Mouse (Mus musculus) erythroblast, embryonic 14.5 days (primary cell): ENCODE data around the gene Gucy2f. TPM values are rescaled to one million over a fixed set of nuclear protein-coding genes. Genes with fewer than 3 reads are reported as not detected.

Experiments used
- H3K27me3 ChIP-seq: 2 replicates; pipeline ENCODE4 v1.6.1; 2012; ENCODE audit warnings: inconsistent platforms; ENCODE audit not compliant: control insufficient read depth
- H3K36me3 ChIP-seq: 2 replicates; pipeline ENCODE4 v1.6.1; 2012; ENCODE audit warnings: mild to moderate bottlenecking, inconsistent platforms; ENCODE audit not compliant: control insufficient read depth
- H3K4me1 ChIP-seq: 2 replicates; pipeline ENCODE4 v1.6.1; 2012; ENCODE audit warnings: inconsistent platforms; ENCODE audit not compliant: control insufficient read depth
- H3K4me3 ChIP-seq: replicated peaks from 2 replicates; pipeline ENCODE3; 2012; ENCODE audit warnings: moderate library complexity, mild to moderate bottlenecking, inconsistent platforms
- H3K9me3 ChIP-seq: 2 replicates; pipeline ENCODE4 v1.6.1; 2012; ENCODE audit warnings: low read length, inconsistent platforms, mixed read lengths; ENCODE audit not compliant: control insufficient read depth
- GATA1 ChIP-seq: IDR thresholded peaks from 2 replicates; pipeline ENCODE4 v1.6.1; 2012; ENCODE audit warnings: low read length, inconsistent platforms, mixed read lengths
- TAL1 ChIP-seq: IDR thresholded peaks from 3 replicates; pipeline ENCODE4 v1.6.1; 2012; ENCODE audit warnings: low read length, inconsistent platforms, mixed read lengths
- polyA plus RNA-seq: library from polyadenylated mRNA; stranded (reverse); fragments of >175 nt; gene quantifications from 2 replicates; pipeline ENCODE4 v1.2.3, GENCODE M21; 2012

Gene Gucy2f
- polyA plus RNA-seq, 1 experiment = not detected

GRCm38 (mm10) chrX:142195551-142195950 lies 1.2 kb downstream of the Gucy2f start:
- Histone ChIP-seq H3K4me1 (no peaks in the 10 kb centered on the region), H3K4me3 (no peak overlapping the region), H3K27me3 (no peaks in the 10 kb centered on the region; the same call in 1 of the 2 replicates), H3K36me3 (no peaks in the 10 kb centered on the region), H3K9me3 (no peaks in the 10 kb centered on the region)
- no peak for TF ChIP-seq GATA1
- TF ChIP-seq TAL1 = no peak

DNA sequence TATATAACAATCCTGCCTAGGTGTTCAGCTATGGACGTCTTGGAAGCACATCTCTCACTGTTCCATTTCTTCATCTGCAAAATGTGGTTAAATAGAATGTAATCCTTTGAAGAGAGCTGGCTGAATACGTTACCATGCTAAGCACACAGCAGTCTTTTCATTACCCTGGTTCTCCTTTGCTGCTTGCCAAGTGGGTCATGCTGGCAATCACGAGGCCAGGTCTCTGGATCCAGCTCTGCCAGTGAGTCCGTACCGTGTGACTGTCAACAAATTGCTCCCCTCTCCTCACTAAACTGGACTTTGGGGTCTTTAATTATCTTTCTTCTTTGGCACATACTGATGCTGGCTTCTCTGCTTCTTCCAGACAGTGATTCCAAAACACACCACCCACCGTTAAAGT lies 2.3 kb downstream of the Gucy2f start:
- TF ChIP-seq GATA1 (no peak), TAL1 (no peak)
- Histone ChIP-seq H3K4me1 (no peaks in the 10 kb centered on the region), H3K36me3 (no peaks in the 10 kb centered on the region), H3K9me3 (no peaks in the 10 kb centered on the region), H3K4me3 (no peak overlapping the region), H3K27me3 (no peaks in the 10 kb centered on the region; the same call in 1 of the 2 replicates)

GRCm38 (mm10) chrX:142190355-142190754 lies 6.4 kb downstream of the Gucy2f start:
- Histone ChIP-seq H3K4me3 (no peak overlapping the region), H3K9me3 (no peaks in the 10 kb centered on the region), H3K36me3 (no peaks in the 10 kb centered on the region), H3K27me3 (no peaks in the 10 kb centered on the region), H3K4me1 (no peaks in the 10 kb centered on the region)
- TF ChIP-seq TAL1 (no peak), GATA1 (no peak)

DNA sequence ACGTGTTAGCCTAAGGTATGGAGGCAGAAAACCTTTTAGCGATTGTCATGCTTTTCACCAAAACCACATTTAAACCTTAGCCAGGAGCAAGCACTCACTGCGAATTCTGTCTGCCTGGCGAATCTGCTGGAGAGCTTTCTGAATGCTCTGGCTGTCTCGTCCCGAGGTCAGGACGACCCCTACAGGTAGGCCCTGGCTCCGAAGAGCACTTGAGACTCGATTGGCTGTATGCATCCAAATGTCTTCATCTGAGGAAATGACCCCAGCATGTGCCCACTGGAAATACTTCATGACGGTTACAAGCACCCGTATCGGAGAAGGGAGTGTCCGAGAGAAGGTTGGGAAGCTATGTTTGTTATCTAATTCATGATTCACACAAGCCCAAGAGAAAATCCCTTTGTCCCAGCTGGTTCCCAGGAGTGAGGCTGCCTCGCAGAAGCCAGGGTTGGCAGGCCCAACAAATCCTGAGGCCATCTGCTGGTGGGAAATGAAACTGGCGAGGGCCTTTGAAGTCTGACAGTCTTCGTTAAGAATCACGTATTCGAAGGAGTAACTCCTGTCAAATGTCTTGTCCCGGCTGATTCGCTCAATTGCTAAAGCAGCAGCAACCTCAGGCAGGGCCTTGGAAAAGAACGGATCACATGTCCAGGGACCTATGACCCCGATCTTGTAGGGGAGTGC lies 7.6 kb downstream of the Gucy2f start:
- Histone ChIP-seq H3K36me3 (no peaks in the 10 kb centered on the region), H3K4me3 (no peak overlapping the region), H3K9me3 (no peaks in the 10 kb centered on the region), H3K4me1 (no peaks in the 10 kb centered on the region), H3K27me3 (no peaks in the 10 kb centered on the region)
- TF ChIP-seq GATA1 (no peak), TAL1 (no peak)

- no peaks in the 10 kb centered on the region for H3K36me3 ChIP-seq
- H3K27me3 ChIP-seq = no peaks in the 10 kb centered on the region
- no peak overlapping the region for H3K4me3 ChIP-seq
- TF ChIP-seq TAL1 = no peak
- no peak for TF ChIP-seq GATA1
- H3K4me1 ChIP-seq = no peaks in the 10 kb centered on the region
- no peaks in the 10 kb centered on the region for H3K9me3 ChIP-seq
These were observed 14.7 kb downstream of the Gucy2f start for GRCm38 (mm10) chrX:142182026-142182425.

- no peaks in the 10 kb centered on the region for H3K4me1 ChIP-seq
- TF ChIP-seq GATA1 (no peak), TAL1 (no peak)
- H3K9me3 ChIP-seq = no peaks in the 10 kb centered on the region
- H3K27me3 ChIP-seq = no peaks in the 10 kb centered on the region
- no peak overlapping the region for H3K4me3 ChIP-seq
- H3K36me3 ChIP-seq = no peaks in the 10 kb centered on the region
These were observed 19.8 kb downstream of the Gucy2f start for GRCm38 (mm10) chrX:142176981-142177380.

DNA sequence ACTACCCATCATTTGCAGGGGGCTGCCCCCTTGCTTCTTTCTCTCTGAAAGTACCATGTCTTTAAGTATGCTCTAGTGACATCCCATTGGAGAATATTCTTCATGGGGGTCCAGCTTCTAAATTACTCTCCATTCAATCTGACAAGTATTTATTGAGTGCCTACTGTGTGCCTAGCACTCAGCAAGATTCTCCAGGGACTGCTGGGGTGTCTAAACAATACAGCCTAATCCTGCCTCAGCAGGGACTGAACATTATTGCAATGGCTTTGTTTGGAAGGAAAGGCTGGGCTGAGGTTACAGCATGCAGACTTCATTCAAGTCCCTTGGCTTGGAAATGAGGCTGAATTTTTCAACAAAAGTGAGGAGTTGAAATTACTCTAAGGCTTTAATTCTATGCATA lies 81.0 kb downstream of the Gucy2f start:
- Histone ChIP-seq H3K4me3 (no peak overlapping the region), H3K9me3 (no peaks in the 10 kb centered on the region), H3K36me3 (no peaks in the 10 kb centered on the region), H3K4me1 (no peaks in the 10 kb centered on the region), H3K27me3 (no peaks in the 10 kb centered on the region)
- TF ChIP-seq TAL1 = no peak
- no peak for TF ChIP-seq GATA1

DNA sequence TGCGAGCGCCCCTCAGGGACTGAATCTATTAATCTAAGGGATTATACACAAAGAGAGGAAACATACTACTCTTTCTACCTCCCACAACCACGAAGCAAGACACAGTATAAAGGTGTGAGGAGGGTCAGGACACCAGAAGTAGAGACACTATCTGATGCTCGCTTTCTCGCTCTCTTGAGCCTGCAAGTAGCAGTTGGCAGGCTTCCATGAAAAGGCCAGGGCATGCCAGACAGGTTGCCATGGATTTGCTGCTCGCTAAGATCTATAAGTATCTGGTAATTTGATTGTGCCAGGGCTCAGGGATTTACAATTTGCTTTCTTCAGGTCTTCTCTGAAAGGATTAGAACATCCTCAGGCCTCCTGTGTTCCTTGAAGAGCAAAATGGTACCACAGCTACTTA lies 85.5 kb downstream of the Gucy2f start:
- H3K36me3 ChIP-seq = no peaks in the 10 kb centered on the region
- no peaks in the 10 kb centered on the region for H3K4me1 ChIP-seq
- H3K9me3 ChIP-seq = no peaks in the 10 kb centered on the region
- H3K4me3 ChIP-seq = no peak overlapping the region
- TF ChIP-seq GATA1 (no peak), TAL1 (no peak)
- no peaks in the 10 kb centered on the region for H3K27me3 ChIP-seq

- no peaks in the 10 kb centered on the region for H3K27me3 ChIP-seq
- no peak for TF ChIP-seq TAL1
- no peak for TF ChIP-seq GATA1
- H3K4me1 ChIP-seq = no peaks in the 10 kb centered on the region
These were observed 99.8 kb downstream of the Gucy2f start for GRCm38 (mm10) chrX:142096904-142097303.

DNA sequence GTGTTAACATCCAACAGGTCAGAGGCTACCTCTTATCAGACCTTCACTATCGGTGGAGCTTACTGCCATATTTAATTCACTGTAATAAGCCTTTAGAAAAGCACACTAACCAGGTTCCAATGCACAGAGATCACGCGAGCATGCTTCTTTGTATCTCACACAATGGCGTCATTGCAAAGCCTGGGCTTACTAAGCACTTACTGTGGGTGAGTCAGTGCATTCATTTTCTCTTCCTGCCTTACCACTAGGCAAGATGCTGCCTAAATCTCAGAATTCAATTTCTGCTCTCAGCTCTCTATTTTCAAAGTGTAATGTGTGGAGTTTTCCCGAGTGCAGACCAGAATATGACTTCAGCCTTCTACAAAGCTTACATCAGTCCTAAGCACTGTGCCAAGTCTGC lies 101.2 kb downstream of the Gucy2f start:
- no peaks in the 10 kb centered on the region for H3K27me3 ChIP-seq

More at GRCm38 (mm10) chrX:142096904-142097303, 99.8 kb downstream of the Gucy2f start:
- Histone ChIP-seq H3K4me3 (no peak overlapping the region), H3K9me3 (no peaks in the 10 kb centered on the region), H3K36me3 (no peaks in the 10 kb centered on the region)

More for the DNA sequence above, 101.2 kb downstream of the Gucy2f start:
- H3K36me3 ChIP-seq = no peaks in the 10 kb centered on the region
- TF ChIP-seq GATA1 = no peak
- no peaks in the 10 kb centered on the region for H3K4me1 ChIP-seq
- H3K4me3 ChIP-seq = no peak overlapping the region
- no peaks in the 10 kb centered on the region for H3K9me3 ChIP-seq
